Mouse (Mus musculus) kidney, postnatal 14 days (tissue): ENCODE data around the gene Snap25.

Source experiments
- DNase-seq: peaks from one replicate; pipeline ENCODE4 v3.0.0; 2022; ENCODE audit warnings: mixed read lengths

Snap25 gene

GRCm38 (mm10) chr2:136714008-136714411, 757 bp downstream of the Snap25 start:
- peak; percentile 89 for DNase-seq

GRCm38 (mm10) chr2:136715531-136715930, 2.3 kb downstream of the Snap25 start:
- no peak for DNase-seq

GRCm38 (mm10) chr2:136716400-136716799, 3.1 kb downstream of the Snap25 start:
- DNase-seq, result no peak

- DNase-seq, result peak; percentile 26
Observed at GRCm38 (mm10) chr2:136720235-136720634, 7.0 kb downstream of the Snap25 start.

- DNase-seq, result no peak
Observed at GRCm38 (mm10) chr2:136738260-136738659, 25.0 kb downstream of the Snap25 start.

GRCm38 (mm10) chr2:136742230-136742629, 29.0 kb downstream of the Snap25 start:
- DNase-seq, result no peak

- no peak for DNase-seq
Observed at GRCm38 (mm10) chr2:136744683-136745326, 31.6 kb downstream of the Snap25 start.

GRCm38 (mm10) chr2:136745327-136745994, 32.2 kb downstream of the Snap25 start:
- no peak for DNase-seq

GRCm38 (mm10) chr2:136753682-136754081, 40.4 kb downstream of the Snap25 start:
- no peak for DNase-seq

- DNase-seq, result no peak
Observed at GRCm38 (mm10) chr2:136758809-136759551, 45.7 kb downstream of the Snap25 start.

GRCm38 (mm10) chr2:136778156-136778555, 64.9 kb downstream of the Snap25 start:
- DNase-seq, result peak; percentile 3

GRCm38 (mm10) chr2:136778674-136779073, 65.4 kb downstream of the Snap25 start:
- DNase-seq, result no peak

- DNase-seq, result no peak
Observed at GRCm38 (mm10) chr2:136780268-136780667, 67.0 kb downstream of the Snap25 start.

- DNase-seq, result no peak
Observed at GRCm38 (mm10) chr2:136784310-136784709, 71.1 kb downstream of the Snap25 start.

- DNase-seq, result no peak
Observed at GRCm38 (mm10) chr2:136788379-136788778, 75.1 kb downstream of the Snap25 start.

GRCm38 (mm10) chr2:136796518-136796917, 83.3 kb downstream of the Snap25 start:
- DNase-seq, result no peak

GRCm38 (mm10) chr2:136798887-136799430, 85.7 kb downstream of the Snap25 start:
- no peak for DNase-seq

- DNase-seq, result no peak
Observed at GRCm38 (mm10) chr2:136801102-136801501, 87.8 kb downstream of the Snap25 start.

GRCm38 (mm10) chr2:136802076-136802475, 88.8 kb downstream of the Snap25 start:
- DNase-seq, result no peak

GRCm38 (mm10) chr2:136803142-136803541, 89.9 kb downstream of the Snap25 start:
- DNase-seq, result no peak

- no peak for DNase-seq
Observed at GRCm38 (mm10) chr2:136807992-136808726, 94.9 kb downstream of the Snap25 start.

GRCm38 (mm10) chr2:136811331-136811730, 98.1 kb downstream of the Snap25 start:
- no peak for DNase-seq
